Mouse (Mus musculus) activated CD4-positive, CD25-positive, alpha-beta regulatory T cell, adult 9 weeks (primary cell): ENCODE data around the gene Mmp21. TPM values are rescaled to one million over a fixed set of nuclear protein-coding genes. Genes with fewer than 3 reads are reported as not detected.

Experiments
- polyA plus RNA-seq: library from polyadenylated mRNA; unstranded; fragments of 100-300 nt; shearing (Covaris generic); gene quantifications from one replicate; pipeline ENCODE4 v1.2.1, GENCODE M21; 2017

Mmp21 gene
- not detected for polyA plus RNA-seq

DNA sequence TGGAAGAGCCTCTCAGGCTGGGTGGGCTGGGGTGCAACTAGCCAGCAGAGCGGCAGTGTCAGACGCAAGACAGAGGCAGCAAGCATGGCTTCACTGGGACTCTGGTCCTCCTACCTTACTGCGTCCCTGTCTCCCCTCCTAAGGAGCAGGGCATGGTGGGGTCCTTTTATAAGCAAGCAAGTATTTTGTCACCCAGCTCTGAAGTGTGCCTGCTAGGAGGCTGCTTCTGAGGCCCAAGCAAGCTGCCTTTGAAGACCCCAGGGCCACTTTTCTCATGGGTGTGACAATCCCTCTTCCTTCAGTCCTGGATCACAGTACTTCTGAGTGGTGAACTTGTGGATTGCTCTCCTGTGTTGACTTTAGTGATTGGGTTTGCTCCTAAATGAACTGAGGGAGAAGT lies at the start of gene Mmp21:
Gene Mmp21 (minus strand): TSS at position 101 of the 400 bp plus-strand sequence.

DNA sequence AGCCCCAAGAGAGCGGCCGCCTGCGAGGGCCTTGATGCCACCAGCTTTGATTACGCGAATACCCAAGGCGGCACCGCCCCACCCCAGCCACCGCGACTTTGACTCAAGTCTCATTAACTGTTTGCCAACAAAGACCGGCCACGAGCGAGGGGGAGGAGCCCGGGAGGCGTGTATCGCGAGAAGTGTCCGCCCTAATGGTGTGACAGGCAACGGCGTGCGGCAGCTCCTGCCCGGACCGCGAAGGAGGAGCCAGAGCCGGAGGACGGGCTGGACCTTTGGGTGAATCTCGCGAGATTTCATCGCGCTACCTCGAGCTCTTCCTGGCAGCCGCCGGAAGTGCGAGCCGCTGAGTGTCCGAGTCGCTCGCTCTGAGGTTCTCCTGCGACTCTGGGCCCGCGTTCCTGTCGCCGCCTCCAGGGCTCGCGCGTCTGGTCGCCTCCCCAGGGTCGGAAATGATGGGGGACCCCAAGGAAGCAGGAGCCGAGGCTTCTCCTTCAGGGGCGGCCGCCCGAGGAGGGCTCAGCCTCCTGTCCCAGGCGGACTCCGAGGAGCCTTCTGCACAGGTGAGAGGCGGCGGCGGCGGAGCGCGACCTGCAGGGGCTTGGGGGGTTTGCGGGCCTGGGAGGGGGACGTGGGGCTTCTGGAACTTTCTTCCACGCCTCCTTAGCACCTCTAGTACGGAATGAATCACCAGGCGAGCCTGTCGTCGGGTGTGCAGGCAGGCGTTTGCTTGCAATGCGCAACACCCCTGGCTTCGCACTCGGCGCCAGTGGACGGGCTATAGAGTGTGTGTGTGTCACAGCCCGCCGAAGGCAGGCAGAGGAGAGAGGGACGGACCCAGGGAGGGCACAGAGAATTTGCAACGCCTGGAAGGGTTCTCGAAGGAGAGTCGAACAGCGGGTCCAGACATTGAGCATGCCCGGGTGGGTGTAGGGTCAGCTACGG lies 42.2 kb downstream of the Mmp21 start, which contains the start of gene Edrf1:
Gene Edrf1 (plus strand): TSS at position 183 of the 945 bp plus-strand sequence.

Other genes starting within 250 kb of the Mmp21 start
- gene Tex36, start 77.9 kb downstream of the Mmp21 start, polyA plus RNA-seq: not detected
- gene Edrf1, start 42.5 kb downstream of the Mmp21 start, polyA plus RNA-seq: 37.7 TPM
- 157 TPM for gene Bccip, start 29.3 kb upstream of the Mmp21 start, polyA plus RNA-seq
- 46.3 TPM for gene Uros, start 30.0 kb upstream of the Mmp21 start, polyA plus RNA-seq
- gene Fank1, start 96.8 kb upstream of the Mmp21 start, polyA plus RNA-seq: not detected
- gene Dhx32, start 102.7 kb upstream of the Mmp21 start, polyA plus RNA-seq: 16.8 TPM